Mouse (Mus musculus): ENCODE results near the gene Hmga1.

DNA sequence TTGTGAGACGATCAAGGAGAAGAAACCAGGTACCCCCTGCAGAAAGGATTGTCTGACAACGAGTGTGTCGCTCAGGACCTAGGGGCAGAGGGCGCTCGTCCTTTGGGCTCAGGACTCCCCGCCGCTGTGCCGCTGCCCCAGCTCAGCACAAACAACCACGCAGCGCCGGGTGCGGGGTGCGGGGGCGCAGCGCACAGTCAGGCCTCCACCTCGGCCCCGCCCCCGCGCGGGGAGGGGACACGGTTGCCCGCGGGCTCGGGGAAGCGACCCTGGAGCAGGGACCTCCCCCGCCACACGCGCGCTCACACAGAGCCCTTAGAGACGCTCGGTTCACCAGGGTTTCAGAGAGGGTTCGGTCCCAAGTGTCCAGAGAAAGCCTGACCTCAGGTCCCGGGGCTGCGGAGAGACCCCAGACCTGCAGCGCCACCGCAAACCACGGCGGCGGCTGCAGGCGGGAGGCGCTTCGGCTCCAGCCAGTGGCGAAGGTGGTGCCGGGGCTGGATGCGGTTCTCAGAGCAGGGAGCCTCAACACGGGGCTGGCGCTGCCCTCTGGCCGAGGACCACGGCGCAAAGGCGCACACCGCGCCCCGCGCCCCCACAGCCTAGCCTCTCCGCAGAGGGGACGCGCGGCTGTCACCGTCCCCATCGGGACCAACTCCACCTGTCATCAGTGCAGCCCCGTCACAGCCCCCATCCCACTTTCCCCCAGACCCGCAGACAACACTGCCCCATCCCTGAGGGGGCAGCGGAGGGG, 44.3 kb upstream of the Hmga1 start:
- no peak for TF ChIP-seq CTCF (IDR thresholded peaks at IDR 0.05; ENCODE audit: insufficient read depth, low read depth, low read length)
- peak; percentile 47; the same call in 1 of the 2 replicates for TF ChIP-seq POLR2A (IDR thresholded peaks at IDR 0.05; ENCODE audit: insufficient read depth, low read depth, low read length)

Measured in olfactory bulb, adult 2 months (tissue).